ENCODE assay signal across 16 mouse cellular contexts in genomic region chr17:80755076-80755871, GRCm38 (mm10). TPM values are rescaled to one million over a fixed set of nuclear protein-coding genes. Genes with fewer than 3 reads are reported as not detected.
DNase-seq lines count a peak whose midpoint lies in the region; ATAC-seq and TF ChIP-seq lines count a peak whose summit lies in the region.
"Had no signal": no experiment of that assay in that cellular context is flagged by ENCODE, and none has a peak within 500 bp of the region (broad histone marks: within the 10 kb centered on the region; RNA-seq: fewer than 3 reads in every experiment).

No protein-coding gene starts in this region.

- H3K36me3 ChIP-seq in embryonic facial prominence, embryonic 13.5 days = no peaks in the 10 kb centered on the region
- no peaks in the 10 kb centered on the region for H3K36me3 ChIP-seq in embryonic facial prominence, embryonic 10.5 days (replicated peaks)
- no peaks in the 10 kb centered on the region for H3K36me3 ChIP-seq in kidney, embryonic 15.5 days
- H3K36me3 ChIP-seq in lung, embryonic 15.5 days = no peaks in the 10 kb centered on the region
- no peaks in the 10 kb centered on the region for H3K36me3 ChIP-seq in limb, embryonic 14.5 days (ENCODE audit: control insufficient read depth, insufficient read depth, low read length)
- H3K36me3 ChIP-seq: hindbrain, embryonic 15.5 days; neural tube, embryonic 12.5 days had no signal

- H3K4me3 ChIP-seq in embryonic facial prominence, embryonic 13.5 days = no peak overlapping the region
- no peak overlapping the region for H3K4me3 ChIP-seq in embryonic facial prominence, embryonic 10.5 days
- no peak overlapping the region for H3K4me3 ChIP-seq in kidney, embryonic 15.5 days (replicated peaks)
- H3K4me3 ChIP-seq in lung, embryonic 15.5 days = no peak overlapping the region
- H3K4me3 ChIP-seq in limb, embryonic 14.5 days (replicated peaks; ENCODE audit: low read length) = no peak overlapping the region
- H3K4me3 ChIP-seq: hindbrain, embryonic 15.5 days; neural tube, embryonic 12.5 days had no signal

- no peak for ATAC-seq in embryonic facial prominence, embryonic 13.5 days (ENCODE audit: insufficient number of reproducible peaks, insufficient read depth, low FRiP score, low TSS enrichment, low read depth)
- ATAC-seq in kidney, embryonic 15.5 days (replicated peaks; ENCODE audit: low FRiP score) = no peak
- ATAC-seq in lung, embryonic 15.5 days (ENCODE audit: borderline replicate concordance, extremely low read depth, low FRiP score, low TSS enrichment) = peak; percentile 72; the same call in 1 of the 2 replicates
- no peak for ATAC-seq in limb, embryonic 14.5 days (ENCODE audit: low FRiP score, low read depth)
- ATAC-seq: midbrain, embryonic 16.5 days had no signal

- no peak for DNase-seq in embryonic facial prominence, embryonic 10.5 days (ENCODE audit: low spot score)
- no peak for DNase-seq in kidney, adult 8-10 months
- DNase-seq in lung, postnatal 25 days (ENCODE audit: low spot score) = no peak
- peak; percentile 58 for DNase-seq in limb, embryonic 14.5 days (ENCODE audit: low spot score)
- no peak for DNase-seq in adrenal gland, postnatal 10 days
- DNase-seq: cerebellum, adult 11 months; layer of hippocampus, adult 9-11 months; left cerebral cortex, postnatal 4 days; retina, postnatal 1 day; spleen, adult 18-20 months had no signal

- H3K27ac ChIP-seq in embryonic facial prominence, embryonic 13.5 days = peak overlapping the region; percentile 49
- H3K27ac ChIP-seq in embryonic facial prominence, embryonic 10.5 days (replicated peaks) = no peak overlapping the region
- H3K27ac ChIP-seq in kidney, embryonic 15.5 days = peak overlapping the region; percentile 23
- H3K27ac ChIP-seq in lung, embryonic 15.5 days = peak overlapping the region; percentile 80
- peak overlapping the region; percentile 39 for H3K27ac ChIP-seq in limb, embryonic 14.5 days (replicated peaks; ENCODE audit: low read depth, low read length)
- H3K27ac ChIP-seq: hindbrain, embryonic 15.5 days; neural tube, embryonic 12.5 days had no signal

- H3K27me3 ChIP-seq in embryonic facial prominence, embryonic 13.5 days = no peaks in the 10 kb centered on the region
- no peaks in the 10 kb centered on the region for H3K27me3 ChIP-seq in embryonic facial prominence, embryonic 10.5 days (replicated peaks; ENCODE audit: low read depth, poor library complexity, severe bottlenecking)
- H3K27me3 ChIP-seq in kidney, embryonic 15.5 days = no peaks in the 10 kb centered on the region
- H3K27me3 ChIP-seq in lung, embryonic 15.5 days = no peaks in the 10 kb centered on the region
- no peaks in the 10 kb centered on the region for H3K27me3 ChIP-seq in limb, embryonic 14.5 days (ENCODE audit: control insufficient read depth, insufficient read depth, low read length)
- H3K27me3 ChIP-seq: hindbrain, embryonic 15.5 days; neural tube, embryonic 12.5 days had no signal

- 56% methylated on average over 9 of the region's 9 CpGs for WGBS in embryonic facial prominence, embryonic 13.5 days
- 84% methylated on average over 9 of the region's 9 CpGs for WGBS in embryonic facial prominence, embryonic 10.5 days
- 65% methylated on average over 9 of the region's 9 CpGs for WGBS in kidney, embryonic 15.5 days
- WGBS in lung, embryonic 15.5 days = 27% methylated on average over 9 of the region's 9 CpGs
- WGBS in limb, embryonic 14.5 days = 48% methylated on average over 9 of the region's 9 CpGs

- H3K9me3 ChIP-seq in embryonic facial prominence, embryonic 13.5 days = no peaks in the 10 kb centered on the region
- no peaks in the 10 kb centered on the region for H3K9me3 ChIP-seq in embryonic facial prominence, embryonic 10.5 days
- no peaks in the 10 kb centered on the region for H3K9me3 ChIP-seq in kidney, embryonic 15.5 days (replicated peaks)
- H3K9me3 ChIP-seq in lung, embryonic 15.5 days = no peaks in the 10 kb centered on the region
- no peaks in the 10 kb centered on the region for H3K9me3 ChIP-seq in limb, embryonic 14.5 days (ENCODE audit: control insufficient read depth, low read length)
- H3K9me3 ChIP-seq: hindbrain, embryonic 15.5 days; neural tube, embryonic 12.5 days had no signal

- no peak overlapping the region for H3K9ac ChIP-seq in embryonic facial prominence, embryonic 13.5 days
- no peak overlapping the region for H3K9ac ChIP-seq in kidney, embryonic 15.5 days
- no peak overlapping the region for H3K9ac ChIP-seq in lung, embryonic 15.5 days
- 0 out of 2 replicates have a peak overlapping the region, but pooled peaks have one; percentile 17 for H3K9ac ChIP-seq in limb, embryonic 14.5 days (ENCODE audit: low read depth, low read length, severe bottlenecking)
- H3K9ac ChIP-seq: hindbrain, embryonic 15.5 days; neural tube, embryonic 12.5 days had no signal

- 0 out of 2 replicates have a peak overlapping the region, but pooled peaks have one; percentile 5 for H3K4me2 ChIP-seq in embryonic facial prominence, embryonic 13.5 days
- no peak overlapping the region for H3K4me2 ChIP-seq in kidney, embryonic 15.5 days
- peak overlapping the region; percentile 17; the same call in 1 of the 2 replicates for H3K4me2 ChIP-seq in lung, embryonic 15.5 days
- no peak overlapping the region for H3K4me2 ChIP-seq in limb, embryonic 14.5 days (replicated peaks; ENCODE audit: low read depth, low read length, severe bottlenecking)
- H3K4me2 ChIP-seq: hindbrain, embryonic 15.5 days; neural tube, embryonic 12.5 days had no signal

- no peak for TF ChIP-seq POLR2A in limb, embryonic 14.5 days (IDR thresholded peaks at IDR 0.05; ENCODE audit: borderline replicate concordance, extremely low read depth, insufficient read depth, insufficient read length)

- H3K4me1 ChIP-seq in embryonic facial prominence, embryonic 13.5 days = peaks cover 19% of the 10 kb centered on the region
- peaks cover 9% of the 10 kb centered on the region for H3K4me1 ChIP-seq in embryonic facial prominence, embryonic 10.5 days
- H3K4me1 ChIP-seq in kidney, embryonic 15.5 days = peaks cover 22% of the 10 kb centered on the region
- peaks cover 25% of the 10 kb centered on the region for H3K4me1 ChIP-seq in lung, embryonic 15.5 days
- peaks cover 23% of the 10 kb centered on the region for H3K4me1 ChIP-seq in limb, embryonic 14.5 days (ENCODE audit: control insufficient read depth, insufficient read depth, low read length)
- H3K4me1 ChIP-seq: hindbrain, embryonic 15.5 days; neural tube, embryonic 12.5 days had no signal

RNA-seq across cellular contexts. Expression of gene Map4k3, which starts 27.0 kb away (rescaled TPM):
- polyA plus RNA-seq in embryonic facial prominence, embryonic 13.5 days (2015; fragmentation: Nextera tagmentation; extraction: Ambion mirVana) = 23.7 and 31.7 TPM in 2 replicates
- polyA plus RNA-seq in embryonic facial prominence, embryonic 10.5 days (2016; fragmentation: Nextera tagmentation; extraction: Ambion mirVana) = 19.4 and 22.3 TPM in 2 replicates
- polyA plus RNA-seq in kidney, embryonic 15.5 days (2015; fragmentation: Nextera tagmentation; extraction: Ambion mirVana) = 24.0 and 25.2 TPM in 2 replicates
- 44.6 and 46.4 TPM in 2 replicates for polyA plus RNA-seq in lung, embryonic 15.5 days (2015; fragmentation: Nextera tagmentation; extraction: Ambion mirVana)
- 50.2 and 52.8 TPM in 2 replicates for polyA plus RNA-seq in limb, embryonic 14.5 days (2012; rRNA removed)
- polyA plus RNA-seq in limb, embryonic 14.5 days (2014; fragmentation: Nextera tagmentation; extraction: Ambion mirVana) = 42.2 and 42.6 TPM in 2 replicates
- total RNA-seq in adrenal gland, postnatal 10 days (2021) = 10 to 100 TPM; 38.1 to 48.9 TPM

Comparison
In these comparisons a context has a peak if more than half of its experiments do, and no peak if none do; other contexts are left out.
1. H3K4me2 ChIP-seq: peak in embryonic facial prominence, embryonic 13.5 days (single experiment) and lung, embryonic 15.5 days (single experiment); none in kidney, embryonic 15.5 days (single experiment) and limb, embryonic 14.5 days (single experiment).